Mouse (Mus musculus) stomach, embryonic 16.5 days (tissue): Measurements from ENCODE around the gene Gm45717. TPM values are rescaled to one million over a fixed set of nuclear protein-coding genes. Genes with fewer than 3 reads are reported as not detected.

Source experiments
- ATAC-seq: fragments of 200-750 bp; cut with Nextera tagmentation; 2 replicates; pipeline ENCODE4 v1.8.0; 2017; ENCODE audit warnings: moderate number of reproducible peaks, moderate TSS enrichment; ENCODE audit not compliant: insufficient read depth, low FRiP score
- H3K27ac ChIP-seq: fragments of 300-500 bp; sonication (generic); 2 replicates; pipeline ENCODE4 v1.5.1; 2014; ENCODE audit warnings: low read length
- H3K27me3 ChIP-seq: fragments of 300-500 bp; sonication (generic); 2 replicates; pipeline ENCODE4 v1.6.1; 2014; ENCODE audit warnings: low read length, control low read depth, mixed read lengths; ENCODE audit not compliant: control insufficient read depth, insufficient read depth
- H3K36me3 ChIP-seq: fragments of 300-500 bp; sonication (generic); 2 replicates; pipeline ENCODE4 v1.6.1; 2014; ENCODE audit warnings: low read length; ENCODE audit not compliant: control insufficient read depth, insufficient read depth
- H3K4me1 ChIP-seq: fragments of 300-500 bp; sonication (generic); 2 replicates; pipeline ENCODE4 v1.6.1; 2014; ENCODE audit warnings: low read length, control low read depth, mixed read lengths; ENCODE audit not compliant: control insufficient read depth, insufficient read depth
- H3K4me2 ChIP-seq: fragments of 300-500 bp; sonication (generic); 2 replicates; pipeline ENCODE4 v1.6.1; 2014; ENCODE audit warnings: low read depth, low read length, mixed read lengths
- H3K4me3 ChIP-seq: fragments of 300-500 bp; sonication (generic); replicated peaks from 2 replicates; pipeline ENCODE4 v1.5.1; 2014; ENCODE audit warnings: mild to moderate bottlenecking, low read length
- H3K9ac ChIP-seq: fragments of 300-500 bp; sonication (generic); 2 replicates; pipeline ENCODE4 v1.6.1; 2014; ENCODE audit warnings: low read length
- H3K9me3 ChIP-seq: fragments of 300-500 bp; sonication (generic); replicated peaks from 2 replicates; pipeline ENCODE4 v1.6.1; 2016; ENCODE audit warnings: low read length, control low read depth; ENCODE audit not compliant: control insufficient read depth
- WGBS: fragments of 180-500 bp; shearing (Covaris S2); extraction: QIAGEN DNeasy Blood & Tissue Kit; methylation state at CpG from one replicate; pipeline ENCODE4 v1.1.7; 2014; 5-methylcytosine and 5-hydroxymethylcytosine counted together
- polyA plus RNA-seq: library from polyadenylated mRNA; unstranded; fragments of >200 nt; fragmentation: Nextera tagmentation; extraction: Ambion mirVana; gene quantifications from 2 replicates; pipeline ENCODE4 v1.2.1, GENCODE M21; 2015

The Gm45717 gene
- polyA plus RNA-seq, 1 experiment from 2014 or later: not detected

GRCm38 (mm10) chr7:140922398-140923069 is 33.2 kb downstream of the Gm45717 start:
- no peaks in the 10 kb centered on the region for H3K36me3 ChIP-seq
- H3K27me3 ChIP-seq: peaks cover 53% of the 10 kb centered on the region
- WGBS: under 1% methylated on average over 49 of the region's 49 CpGs
- peak overlapping the region; percentile 51 for H3K9ac ChIP-seq
- peak; percentile 26; the same call in 1 of the 2 replicates for ATAC-seq
- peaks cover 12% of the 10 kb centered on the region for H3K4me1 ChIP-seq
- no peak overlapping the region for H3K27ac ChIP-seq
- H3K4me3 ChIP-seq: peak overlapping the region; percentile 48
- no peaks in the 10 kb centered on the region for H3K9me3 ChIP-seq
- H3K4me2 ChIP-seq: peak overlapping the region; percentile 71

- H3K27ac ChIP-seq: no peak overlapping the region
- 32% methylated on average over 22 of the region's 22 CpGs for WGBS
- H3K27me3 ChIP-seq: peaks cover 53% of the 10 kb centered on the region
Observed at GRCm38 (mm10) chr7:140921225-140921975, 34.3 kb downstream of the Gm45717 start.

GRCm38 (mm10) chr7:140920418-140921029 is 35.2 kb downstream of the Gm45717 start, which contains the start of gene Nlrp6:
Gene Nlrp6, plus strand, starts transcription at chr7:140920902.
- H3K27ac ChIP-seq: peak within 1 kb of the TSS; percentile 4; the same call in 1 of the 2 replicates
- H3K4me1 ChIP-seq: peaks cover 12% of the 10 kb centered on the region
- peaks cover 53% of the 10 kb centered on the region for H3K27me3 ChIP-seq
- no peak within 1 kb of the TSS; the same call in 1 of the 2 replicates for H3K9ac ChIP-seq
- no peaks in the 10 kb centered on the region for H3K36me3 ChIP-seq
- 63% methylated on average over 8 of the region's 8 CpGs for WGBS
- no peak for ATAC-seq
- H3K4me2 ChIP-seq: 0 out of 2 replicates have a peak within 1 kb of the TSS, but pooled peaks have one; percentile 71
- peak within 1 kb of the TSS; percentile 7 for H3K4me3 ChIP-seq
- H3K9me3 ChIP-seq: no peaks in the 10 kb centered on the region

More at GRCm38 (mm10) chr7:140921225-140921975, 34.3 kb downstream of the Gm45717 start:
- peaks cover 12% of the 10 kb centered on the region for H3K4me1 ChIP-seq
- no peaks in the 10 kb centered on the region for H3K9me3 ChIP-seq
- H3K9ac ChIP-seq: no peak overlapping the region
- H3K4me3 ChIP-seq: peak overlapping the region; percentile 48
- 0 out of 2 replicates have a peak overlapping the region, but pooled peaks have one; percentile 71 for H3K4me2 ChIP-seq
- H3K36me3 ChIP-seq: no peaks in the 10 kb centered on the region
- no peak for ATAC-seq

- Histone ChIP-seq H3K4me1 (peaks cover 12% of the 10 kb centered on the region), H3K4me2 (no peak overlapping the region), H3K4me3 (no peak overlapping the region), H3K27me3 (peaks cover 53% of the 10 kb centered on the region), H3K9me3 (no peaks in the 10 kb centered on the region), H3K36me3 (no peaks in the 10 kb centered on the region), H3K27ac (0 out of 2 replicates have a peak overlapping the region, but pooled peaks have one; percentile 4), H3K9ac (no peak overlapping the region)
- 46% methylated on average over 4 of the region's 4 CpGs for WGBS
- ATAC-seq: no peak
Observed at GRCm38 (mm10) chr7:140919911-140920310, 35.8 kb downstream of the Gm45717 start.

- no peaks in the 10 kb centered on the region for H3K4me1 ChIP-seq
- H3K9me3 ChIP-seq: no peaks in the 10 kb centered on the region
- 83% methylated on average over 8 of the region's 8 CpGs for whole genome bisulfite sequencing
- H3K4me3 ChIP-seq: no peak overlapping the region
- H3K4me2 ChIP-seq: no peak overlapping the region
- no peak for ATAC-seq
- H3K27ac ChIP-seq: peak overlapping the region; percentile 52
- no peaks in the 10 kb centered on the region for H3K27me3 ChIP-seq
- no peaks in the 10 kb centered on the region for H3K36me3 ChIP-seq
- no peak overlapping the region for H3K9ac ChIP-seq
Observed at GRCm38 (mm10) chr7:140914031-140914690, 41.6 kb downstream of the Gm45717 start.

GRCm38 (mm10) chr7:140912846-140913482 is 42.8 kb downstream of the Gm45717 start:
- ATAC-seq: peak; percentile 89
- Histone ChIP-seq H3K27me3 (no peaks in the 10 kb centered on the region), H3K4me2 (peak overlapping the region; percentile 15; the same call in 1 of the 2 replicates), H3K4me1 (no peaks in the 10 kb centered on the region), H3K4me3 (no peak overlapping the region), H3K9ac (peak overlapping the region; percentile 43; the same call in 1 of the 2 replicates), H3K9me3 (no peaks in the 10 kb centered on the region), H3K36me3 (no peaks in the 10 kb centered on the region), H3K27ac (peak overlapping the region; percentile 90)
- WGBS: 56% methylated on average over 5 of the region's 5 CpGs

GRCm38 (mm10) chr7:140912293-140912692 is 43.4 kb downstream of the Gm45717 start:
- WGBS: 49% methylated on average over 3 of the region's 3 CpGs
- H3K4me1 ChIP-seq: no peaks in the 10 kb centered on the region
- H3K36me3 ChIP-seq: no peaks in the 10 kb centered on the region
- H3K27ac ChIP-seq: peak overlapping the region; percentile 90
- no peaks in the 10 kb centered on the region for H3K9me3 ChIP-seq
- H3K27me3 ChIP-seq: no peaks in the 10 kb centered on the region
- ATAC-seq: no peak
- H3K9ac ChIP-seq: peak overlapping the region; percentile 43; the same call in 1 of the 2 replicates
- H3K4me2 ChIP-seq: 0 out of 2 replicates have a peak overlapping the region, but pooled peaks have one; percentile 15
- H3K4me3 ChIP-seq: no peak overlapping the region

- peak overlapping the region; percentile 93 for H3K4me2 ChIP-seq
- H3K27ac ChIP-seq: peak overlapping the region; percentile 22; the same call in 1 of the 2 replicates
- 2% methylated on average over 19 of the region's 19 CpGs for WGBS
- H3K9me3 ChIP-seq: no peaks in the 10 kb centered on the region
- H3K4me1 ChIP-seq: no peaks in the 10 kb centered on the region
- H3K4me3 ChIP-seq: peak overlapping the region; percentile 48
- no peaks in the 10 kb centered on the region for H3K27me3 ChIP-seq
- peak; percentile 77 for ATAC-seq
- H3K9ac ChIP-seq: peak overlapping the region; percentile 63
- H3K36me3 ChIP-seq: no peaks in the 10 kb centered on the region
Observed at GRCm38 (mm10) chr7:140908634-140909107, 47.1 kb downstream of the Gm45717 start.
